Mouse (Mus musculus): ENCODE measurements around the gene Tcf12.

DNA sequence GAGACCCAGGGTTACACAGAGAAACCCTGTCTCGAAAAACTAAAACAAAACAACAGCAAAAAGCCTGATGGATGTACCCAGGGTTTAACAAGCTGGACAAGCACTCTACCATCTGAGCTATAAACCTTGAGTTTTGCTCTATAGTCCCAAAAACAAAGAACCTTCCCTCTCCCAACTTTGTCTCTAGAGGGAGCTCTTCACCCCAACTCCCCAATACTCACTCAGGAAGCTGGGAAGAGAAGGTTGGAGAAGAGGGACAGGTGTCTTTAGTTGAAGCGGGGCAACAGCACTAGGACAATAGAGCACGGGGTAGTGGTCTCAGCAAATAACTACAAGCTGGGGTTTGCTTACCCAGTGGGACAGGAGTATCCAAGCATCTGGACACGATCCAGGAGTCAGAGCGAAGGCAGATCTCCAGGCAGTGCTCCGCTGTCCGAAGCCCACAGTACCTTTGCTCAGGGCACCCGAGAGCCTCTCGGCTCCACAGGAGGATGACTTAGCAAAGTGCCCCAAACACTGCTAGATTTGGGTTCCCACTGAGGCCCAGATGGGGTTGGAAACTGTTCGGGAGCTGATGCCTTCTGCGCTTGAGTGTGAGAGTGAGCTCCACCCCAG lies 302.9 kb downstream of the Tcf12 start:
- TF ChIP-seq CTCF (IDR thresholded peaks at IDR 0.05; ENCODE audit: insufficient read depth, low read length) (no peak), POLR2A (IDR thresholded peaks at IDR 0.05; ENCODE audit: borderline replicate concordance, extremely low read depth, low read depth, low read length) (no peak)
